Mouse (Mus musculus) heart, adult 18-20 months (tissue): ENCODE data around the gene Fgd4. TPM values are rescaled to one million over a fixed set of nuclear protein-coding genes. Genes with fewer than 3 reads are reported as not detected.
A peak's percentile ranks its signal among the peaks of the same experiment; 100 is the strongest.

Experiments
- DNase-seq, 2 experiments: peaks; one replicate each; pipeline ENCODE4 v3.0.0; 2021 to 2022; ENCODE audit warnings: mixed read lengths in 1 of 2
- long read RNA-seq, 2 experiments: library from polyadenylated mRNA; stranded (forward); transcript quantifications; one replicate each; pipeline ENCODE4 v2.0.0; 2021
- total RNA-seq, 2 experiments: library from RNA; stranded (reverse); gene quantifications; 2 replicates each; pipeline ENCODE4 v1.2.3; 2021

Fgd4 gene
- 10 to 100 TPM; 39.7 to 46.7 TPM for total RNA-seq
- long read RNA-seq, experiment 1, full-length matches to known transcripts = 3 of 5 reads
- long read RNA-seq, experiment 1, partial matches to known transcripts = 1 of 5 reads
- long read RNA-seq, experiment 1, other reads (novel, unspliced or antisense) = 1 of 5 reads
- long read RNA-seq, experiment 2, partial matches to known transcripts = 0 of 4 reads
- long read RNA-seq, experiment 2, other reads (novel, unspliced or antisense) = 3 of 4 reads

- DNase-seq = no peak
Observed at GRCm38 (mm10) chr16:16600461-16600860, at the start of gene Fgd4. Gene Fgd4 (minus strand): TSS chr16:16600549.

GRCm38 (mm10) chr16:16645148-16645547, 44.8 kb upstream of the Fgd4 start:
- no peak for DNase-seq

- DNase-seq = no peak
Observed at GRCm38 (mm10) chr16:16633730-16634129, 33.4 kb upstream of the Fgd4 start.

GRCm38 (mm10) chr16:16599586-16600401, 555 bp downstream of the Fgd4 start:
- peak; percentile 33 to 44 for DNase-seq

GRCm38 (mm10) chr16:16596582-16596981, 3.8 kb downstream of the Fgd4 start:
- DNase-seq = no peak

- DNase-seq = no peak
Observed at GRCm38 (mm10) chr16:16592622-16593021, 7.7 kb downstream of the Fgd4 start.

GRCm38 (mm10) chr16:16584409-16585032, 15.8 kb downstream of the Fgd4 start:
- peak; percentile 66 to 85 for DNase-seq

- DNase-seq = no peak
Observed at GRCm38 (mm10) chr16:16576556-16576955, 23.8 kb downstream of the Fgd4 start.

- no peak for DNase-seq
Observed at GRCm38 (mm10) chr16:16574508-16574907, 25.8 kb downstream of the Fgd4 start.

GRCm38 (mm10) chr16:16573167-16573566, 27.2 kb downstream of the Fgd4 start:
- DNase-seq = no peak

GRCm38 (mm10) chr16:16571356-16571755, 29.0 kb downstream of the Fgd4 start:
- peak in 1 of 2 experiments; percentile 16 for DNase-seq

- DNase-seq = no peak
Observed at GRCm38 (mm10) chr16:16566786-16567185, 33.6 kb downstream of the Fgd4 start.

GRCm38 (mm10) chr16:16566215-16566614, 34.1 kb downstream of the Fgd4 start:
- DNase-seq = no peak

- DNase-seq = no peak
Observed at GRCm38 (mm10) chr16:16565786-16566185, 34.6 kb downstream of the Fgd4 start.

GRCm38 (mm10) chr16:16560718-16561117, 39.6 kb downstream of the Fgd4 start:
- no peak for DNase-seq

GRCm38 (mm10) chr16:16559878-16560531, 40.3 kb downstream of the Fgd4 start:
- DNase-seq = peak; percentile 57 to 68

- no peak for DNase-seq
Observed at GRCm38 (mm10) chr16:16559016-16559877, 41.1 kb downstream of the Fgd4 start.

GRCm38 (mm10) chr16:16557738-16558137, 42.6 kb downstream of the Fgd4 start:
- no peak for DNase-seq

GRCm38 (mm10) chr16:16554098-16554497, 46.3 kb downstream of the Fgd4 start:
- DNase-seq = no peak

- no peak for DNase-seq
Observed at GRCm38 (mm10) chr16:16552197-16552596, 48.2 kb downstream of the Fgd4 start.

GRCm38 (mm10) chr16:16549105-16549504, 51.2 kb downstream of the Fgd4 start:
- DNase-seq = no peak

- DNase-seq = no peak
Observed at GRCm38 (mm10) chr16:16546657-16547056, 53.7 kb downstream of the Fgd4 start.
